Mouse (Mus musculus) CD4-positive, CD25-positive, alpha-beta regulatory T cell (primary cell): ENCODE measurements around the gene Ldhb. TPM values are rescaled to one million over a fixed set of nuclear protein-coding genes. Genes with fewer than 3 reads are reported as not detected.

ENCODE experiments used
- polyA plus RNA-seq: library from polyadenylated mRNA; unstranded; fragments of 100-300 nt; shearing (Covaris generic); gene quantifications from one replicate; pipeline ENCODE4 v1.2.1, GENCODE M21; 2017

Gene Ldhb
- 133 TPM for polyA plus RNA-seq

GRCm38 (mm10) chr6:142507785-142508162 lies at the start of gene Ldhb:
Gene Ldhb, minus strand, starts transcription at chr6:142507957.

GRCm38 (mm10) chr6:142472801-142473203 lies 35.0 kb downstream of the Ldhb start, which contains the start of gene Gys2:
Gene Gys2, minus strand, starts transcription at chr6:142473109.

Other genes starting within 250 kb of the Ldhb start
- not detected for gene Iapp, start 209.5 kb downstream of the Ldhb start, polyA plus RNA-seq
- not detected for gene Slco1a5, start 185.0 kb downstream of the Ldhb start, polyA plus RNA-seq
- 24.2 TPM for gene Pyroxd1, start 162.3 kb downstream of the Ldhb start, polyA plus RNA-seq
- 47.7 TPM for gene Recql, start 120.9 kb downstream of the Ldhb start, polyA plus RNA-seq
- gene Golt1b, start 120.7 kb downstream of the Ldhb start, polyA plus RNA-seq, result 18.6 TPM
- gene Spx, start 94.5 kb downstream of the Ldhb start, polyA plus RNA-seq, result 0.98 TPM
- gene Gys2, start 34.8 kb downstream of the Ldhb start, polyA plus RNA-seq, result not detected
- 0.13 TPM for gene Kcnj8, start 63.7 kb upstream of the Ldhb start, polyA plus RNA-seq
- gene Abcc9, start 194.4 kb upstream of the Ldhb start, polyA plus RNA-seq, result 0.04 TPM
- 90.4 TPM for gene Cmas, start 248.7 kb upstream of the Ldhb start, polyA plus RNA-seq